Mouse (Mus musculus) erythroblast, embryonic 14.5 days (primary cell): ENCODE results near the gene Nynrin. TPM values are rescaled to one million over a fixed set of nuclear protein-coding genes. Genes with fewer than 3 reads are reported as not detected.

Experiments
- H3K27me3 ChIP-seq: 2 replicates; pipeline ENCODE4 v1.6.1; 2012; ENCODE audit warnings: inconsistent platforms; ENCODE audit not compliant: control insufficient read depth
- H3K36me3 ChIP-seq: 2 replicates; pipeline ENCODE4 v1.6.1; 2012; ENCODE audit warnings: mild to moderate bottlenecking, inconsistent platforms; ENCODE audit not compliant: control insufficient read depth
- H3K4me1 ChIP-seq: 2 replicates; pipeline ENCODE4 v1.6.1; 2012; ENCODE audit warnings: inconsistent platforms; ENCODE audit not compliant: control insufficient read depth
- H3K4me3 ChIP-seq: replicated peaks from 2 replicates; pipeline ENCODE3; 2012; ENCODE audit warnings: moderate library complexity, mild to moderate bottlenecking, inconsistent platforms
- H3K9me3 ChIP-seq: 2 replicates; pipeline ENCODE4 v1.6.1; 2012; ENCODE audit warnings: low read length, inconsistent platforms, mixed read lengths; ENCODE audit not compliant: control insufficient read depth
- GATA1 ChIP-seq: IDR thresholded peaks from 2 replicates; pipeline ENCODE4 v1.6.1; 2012; ENCODE audit warnings: low read length, inconsistent platforms, mixed read lengths
- TAL1 ChIP-seq: IDR thresholded peaks from 3 replicates; pipeline ENCODE4 v1.6.1; 2012; ENCODE audit warnings: low read length, inconsistent platforms, mixed read lengths
- polyA plus RNA-seq: library from polyadenylated mRNA; stranded (reverse); fragments of >175 nt; gene quantifications from 2 replicates; pipeline ENCODE4 v1.2.3, GENCODE M21; 2012

Gene Nynrin
- polyA plus RNA-seq, 1 experiment: 0.02 TPM

DNA sequence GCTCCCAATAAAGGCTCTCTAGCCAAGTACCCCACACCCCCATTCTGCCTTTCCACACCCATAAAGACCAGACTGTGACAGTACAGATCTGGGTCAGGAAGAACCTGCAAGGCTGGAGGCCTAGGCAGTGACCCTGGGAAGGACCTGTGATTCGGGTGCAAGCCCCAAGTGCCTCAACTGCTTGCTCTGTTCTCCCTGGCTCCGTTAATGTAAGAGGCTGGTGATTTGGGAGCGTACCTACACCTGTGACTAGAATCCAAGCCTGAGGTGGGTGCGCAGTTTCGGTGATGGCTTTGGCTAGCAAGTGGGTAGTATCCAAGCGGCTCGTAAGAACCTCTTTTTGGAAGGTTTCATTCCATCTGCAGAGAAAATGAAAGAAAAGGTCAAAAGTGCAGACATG, 45.1 kb downstream of the Nynrin start:
- no peak overlapping the region for H3K4me3 ChIP-seq
- TF ChIP-seq TAL1 (no peak), GATA1 (no peak)
- peaks cover 32% of the 10 kb centered on the region for H3K4me1 ChIP-seq
- no peaks in the 10 kb centered on the region for H3K9me3 ChIP-seq
- peaks cover 14% of the 10 kb centered on the region for H3K27me3 ChIP-seq
- H3K36me3 ChIP-seq: peaks cover 42% of the 10 kb centered on the region

DNA sequence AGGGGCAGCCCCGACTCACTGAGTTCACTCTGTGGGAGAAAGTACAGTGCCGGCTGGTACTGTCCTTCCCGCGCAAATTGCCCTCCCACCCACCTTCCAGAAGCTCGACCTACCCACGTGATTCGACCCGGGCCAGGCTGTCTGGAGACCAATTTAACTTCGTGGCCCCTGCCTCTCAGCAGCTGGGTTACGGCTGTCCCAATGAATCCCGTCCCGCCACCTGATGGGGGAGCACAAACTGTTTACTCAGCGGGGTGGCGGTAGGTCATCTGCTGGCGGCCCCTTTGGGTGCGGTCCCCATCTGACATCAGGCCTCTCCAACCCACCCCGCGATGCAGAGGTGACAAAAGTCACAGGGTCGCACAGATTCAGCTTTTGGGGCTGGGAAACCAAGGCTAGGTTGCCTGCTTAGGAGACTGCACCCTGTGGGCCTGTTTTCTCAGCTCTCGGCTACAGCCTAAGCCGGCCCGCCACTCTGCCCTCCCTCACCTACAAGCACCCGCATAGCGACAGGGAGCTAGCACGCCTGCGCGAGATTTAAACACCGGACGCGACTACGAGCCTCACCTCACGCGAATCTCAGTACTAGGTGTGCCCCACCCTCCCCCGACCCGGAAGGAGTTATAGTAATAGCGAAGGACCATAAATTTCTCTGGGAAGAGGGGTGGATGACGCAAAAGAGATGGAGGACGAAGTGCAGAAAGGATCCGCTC, 46.0 kb downstream of the Nynrin start, which contains the start of gene Sdr39u1:
Sdr39u1 (minus strand) TSS at position 593 of the 713 bp plus-strand sequence.
- TF ChIP-seq TAL1: no peak
- no peak for TF ChIP-seq GATA1
- H3K4me3 ChIP-seq: peak within 1 kb of the TSS; percentile 59
- H3K36me3 ChIP-seq: peaks cover 33% of the 10 kb centered on the region
- H3K27me3 ChIP-seq: peaks cover 14% of the 10 kb centered on the region
- H3K4me1 ChIP-seq: peaks cover 32% of the 10 kb centered on the region
- no peaks in the 10 kb centered on the region for H3K9me3 ChIP-seq

DNA sequence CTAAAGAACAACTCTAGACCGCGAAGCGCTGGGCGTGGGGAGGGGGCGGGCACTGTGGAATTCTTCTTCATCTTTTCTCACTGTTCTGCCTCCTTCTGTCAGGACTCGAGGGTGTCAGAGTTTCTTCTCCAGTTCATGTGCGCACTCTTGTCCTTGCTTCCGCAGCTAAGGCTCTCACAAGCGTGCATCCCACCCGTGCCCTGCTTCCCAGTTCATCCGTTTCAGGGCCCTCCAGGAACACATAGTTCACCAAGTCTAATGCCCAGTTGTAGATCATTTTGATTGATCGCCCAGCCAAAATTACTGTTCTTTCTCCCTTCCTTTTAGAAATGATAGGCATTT, 46.6 kb downstream of the Nynrin start:
- Histone ChIP-seq H3K4me3 (peak overlapping the region; percentile 59), H3K9me3 (no peaks in the 10 kb centered on the region), H3K27me3 (peaks cover 14% of the 10 kb centered on the region), H3K36me3 (peaks cover 27% of the 10 kb centered on the region), H3K4me1 (peaks cover 32% of the 10 kb centered on the region)
- no peak for TF ChIP-seq GATA1
- TF ChIP-seq TAL1: no peak

DNA sequence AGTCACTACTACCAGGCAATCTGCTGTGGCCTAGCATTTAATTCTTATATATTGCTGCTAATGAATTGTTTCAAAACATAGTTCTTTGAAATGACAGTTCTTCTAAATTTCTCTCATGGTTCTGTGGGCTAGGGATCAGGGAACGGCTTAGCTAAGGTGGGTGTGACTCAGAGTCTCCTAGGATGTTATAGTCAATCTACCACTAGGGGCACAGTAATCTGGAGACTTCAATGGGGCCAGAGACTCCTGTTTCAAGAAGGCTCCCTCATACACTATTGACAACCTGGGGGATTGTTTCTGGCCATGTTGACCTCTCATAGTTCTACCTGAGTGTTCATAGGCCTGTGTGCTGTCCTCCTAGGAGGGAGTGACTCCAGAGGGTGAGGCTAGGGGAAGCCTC, 51.7 kb downstream of the Nynrin start:
- Histone ChIP-seq H3K27me3 (no peaks in the 10 kb centered on the region; the same call in 1 of the 2 replicates), H3K9me3 (no peaks in the 10 kb centered on the region), H3K4me1 (peaks cover 14% of the 10 kb centered on the region), H3K4me3 (no peak overlapping the region), H3K36me3 (no peaks in the 10 kb centered on the region)
- TF ChIP-seq GATA1 (no peak), TAL1 (no peak)

DNA sequence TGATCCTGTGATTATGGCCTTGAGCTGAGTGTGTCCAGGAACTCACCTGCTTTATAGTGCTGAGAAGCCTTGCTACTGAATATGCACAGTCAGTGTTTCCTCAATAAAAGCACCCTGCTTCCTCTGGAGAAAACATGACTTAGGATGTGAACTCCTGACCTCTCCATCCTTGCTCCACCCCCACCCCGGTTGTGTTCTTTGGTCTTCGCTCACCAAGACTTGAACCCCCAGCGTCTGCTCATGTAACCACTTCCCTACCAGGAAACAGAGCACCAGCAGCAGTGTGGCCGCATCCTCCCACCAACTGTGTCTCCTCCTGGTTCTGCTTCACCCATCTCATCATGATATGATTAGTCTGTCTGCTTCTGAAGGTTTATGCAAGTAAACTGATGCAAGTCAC, 59.6 kb downstream of the Nynrin start:
- Histone ChIP-seq H3K9me3 (no peaks in the 10 kb centered on the region), H3K4me3 (no peak overlapping the region), H3K36me3 (no peaks in the 10 kb centered on the region), H3K4me1 (no peaks in the 10 kb centered on the region; the same call in 1 of the 2 replicates), H3K27me3 (no peaks in the 10 kb centered on the region)
- TF ChIP-seq TAL1 (no peak), GATA1 (no peak)

DNA sequence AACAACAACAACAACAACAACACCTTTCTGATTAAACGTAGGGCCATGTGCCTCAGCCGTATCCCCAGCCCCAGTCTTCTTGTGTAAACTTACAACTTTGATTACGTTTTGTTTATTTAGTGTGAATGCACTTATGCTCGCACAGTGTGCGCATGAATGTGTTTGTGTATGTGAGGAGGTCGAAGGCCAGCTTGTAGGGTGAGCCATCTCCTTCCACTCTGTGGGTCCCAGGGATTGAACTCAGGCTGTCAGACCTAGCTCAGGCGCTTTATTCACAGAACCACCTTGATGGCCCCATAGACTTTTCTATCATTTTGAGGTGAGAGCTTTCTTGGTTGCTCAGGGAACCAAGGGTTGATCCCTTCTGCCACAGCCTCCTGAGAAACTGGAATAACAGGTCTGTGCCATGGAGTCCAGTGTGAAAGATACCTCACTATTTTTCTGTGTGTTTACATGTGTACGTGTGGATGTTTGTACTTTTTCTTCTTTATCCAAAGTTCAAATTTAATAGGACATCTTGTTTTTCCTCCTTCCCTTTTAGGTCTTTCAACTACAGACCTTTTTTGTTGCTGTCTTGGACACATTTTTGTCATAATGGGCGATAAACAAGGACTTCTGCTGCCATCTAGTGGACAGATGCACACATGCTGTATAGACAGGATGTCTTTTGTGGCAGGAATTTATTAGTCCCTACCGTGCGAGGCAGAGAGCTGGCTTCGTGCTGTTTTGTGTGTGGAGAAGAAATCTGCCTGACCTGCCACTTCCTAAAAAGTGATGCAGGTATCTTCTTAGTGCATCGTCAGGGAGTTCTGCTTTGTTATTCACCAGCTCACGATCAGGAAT, 64.7 kb downstream of the Nynrin start:
- Histone ChIP-seq H3K36me3 (no peaks in the 10 kb centered on the region), H3K4me3 (no peak overlapping the region), H3K27me3 (no peaks in the 10 kb centered on the region), H3K9me3 (no peaks in the 10 kb centered on the region), H3K4me1 (peaks cover 27% of the 10 kb centered on the region)
- TF ChIP-seq TAL1: no peak
- no peak for TF ChIP-seq GATA1

DNA sequence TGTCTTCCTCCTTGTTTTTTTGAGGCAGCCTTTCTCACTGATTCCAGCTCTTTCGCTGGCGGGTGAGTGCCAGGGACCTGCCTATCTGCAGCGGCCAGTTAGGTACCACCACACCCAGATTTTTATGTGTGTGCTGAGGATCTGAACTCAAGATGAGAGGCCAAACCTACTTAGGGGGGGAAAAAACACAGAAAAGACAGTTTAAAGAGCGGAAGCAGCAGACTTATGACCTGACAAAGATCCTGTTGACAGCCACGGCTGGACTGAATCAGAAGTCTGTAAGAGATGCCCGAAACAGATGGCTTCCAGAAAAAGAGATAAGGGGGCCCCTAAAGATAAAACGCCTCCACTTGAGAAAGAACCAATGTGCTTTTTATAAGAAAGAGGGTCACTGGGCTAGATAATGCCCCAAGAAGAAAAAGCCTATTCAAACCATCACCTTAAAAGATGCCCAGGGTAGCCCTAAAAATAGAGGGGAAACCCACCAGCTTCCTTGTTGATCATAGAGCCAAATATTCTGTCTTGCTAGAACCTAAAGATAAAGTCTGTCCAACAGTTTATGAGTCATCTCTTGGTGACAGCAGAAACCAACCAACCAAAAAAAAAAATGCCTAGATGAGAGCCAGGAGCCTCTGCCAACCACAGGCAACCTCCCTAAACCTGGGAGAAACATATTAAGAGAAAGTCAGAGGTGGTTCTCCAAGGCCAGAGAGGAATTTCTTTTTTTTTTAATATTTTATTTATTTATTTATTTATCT, 68.8 kb downstream of the Nynrin start:
- no peaks in the 10 kb centered on the region for H3K9me3 ChIP-seq
- H3K27me3 ChIP-seq: no peaks in the 10 kb centered on the region
- peak overlapping the region; percentile 41 for H3K4me3 ChIP-seq
- no peaks in the 10 kb centered on the region for H3K36me3 ChIP-seq
- H3K4me1 ChIP-seq: peaks cover 42% of the 10 kb centered on the region
- TF ChIP-seq TAL1: peak; percentile 44
- peak; percentile 38; the same call in 1 of the 2 replicates for TF ChIP-seq GATA1

Other genes with a start within 250 kb of the Nynrin start
- gene Rec8, start 236.0 kb upstream of the Nynrin start, polyA plus RNA-seq: 0.14 and 0.15 TPM in 2 replicates
- gene Ipo4, start 218.1 kb upstream of the Nynrin start, polyA plus RNA-seq: 2.2 and 2.9 TPM in 2 replicates
- gene Gm49378, start 216.1 kb upstream of the Nynrin start, polyA plus RNA-seq: 0.01 and 0.44 TPM in 2 replicates
- gene Tm9sf1, start 210.2 kb upstream of the Nynrin start, polyA plus RNA-seq: 1.1 and 1.7 TPM in 2 replicates
- 0.05 TPM in 1 of 2 replicates, not detected in the other for gene Tssk4, start 203.8 kb upstream of the Nynrin start, polyA plus RNA-seq
- gene Mdp1, start 193.5 kb upstream of the Nynrin start, polyA plus RNA-seq: 1.0 and 1.4 TPM in 2 replicates
- 1.9 and 2.5 TPM in 2 replicates for gene Gmpr2, start 182.1 kb upstream of the Nynrin start, polyA plus RNA-seq
- gene Nedd8, start 181.9 kb upstream of the Nynrin start, polyA plus RNA-seq: 6.8 and 9.0 TPM in 2 replicates
- gene Tinf2, start 172.2 kb upstream of the Nynrin start, polyA plus RNA-seq: 3.6 and 4.0 TPM in 2 replicates
- gene Tgm1, start 140.1 kb upstream of the Nynrin start, polyA plus RNA-seq: 0.03 and 0.05 TPM in 2 replicates
- gene Rabggta, start 131.7 kb upstream of the Nynrin start, polyA plus RNA-seq: 0.28 and 0.46 TPM in 2 replicates
- gene Dhrs1, start 108.3 kb upstream of the Nynrin start, polyA plus RNA-seq: 0.64 TPM in 1 of 2 replicates, not detected in the other
- gene Nop9, start 108.3 kb upstream of the Nynrin start, polyA plus RNA-seq: 1.1 and 1.5 TPM in 2 replicates
- 0.08 and 0.22 TPM in 2 replicates for gene Cideb, start 95.6 kb upstream of the Nynrin start, polyA plus RNA-seq
- not detected in 2 replicates for gene Ltb4r2, start 92.6 kb upstream of the Nynrin start, polyA plus RNA-seq
- gene Ltb4r1, start 88.0 kb upstream of the Nynrin start, polyA plus RNA-seq: 0.08 and 0.13 TPM in 2 replicates
- 0.02 TPM in 1 of 2 replicates, not detected in the other for gene Adcy4, start 69.9 kb upstream of the Nynrin start, polyA plus RNA-seq
- 0.47 and 0.58 TPM in 2 replicates for gene Ripk3, start 65.1 kb upstream of the Nynrin start, polyA plus RNA-seq
- gene Nfatc4, start 30.9 kb upstream of the Nynrin start, polyA plus RNA-seq: not detected in 2 replicates
- 0.01 TPM in 1 of 2 replicates, not detected in the other for gene Cbln3, start 30.4 kb downstream of the Nynrin start, polyA plus RNA-seq
- 1.3 and 1.9 TPM in 2 replicates for gene Khnyn, start 30.9 kb downstream of the Nynrin start, polyA plus RNA-seq
- gene Sdr39u1, start 46.3 kb downstream of the Nynrin start, polyA plus RNA-seq: 0.18 and 0.20 TPM in 2 replicates
- gene Cma1, start 90.7 kb downstream of the Nynrin start, polyA plus RNA-seq: not detected in 2 replicates
- not detected in 2 replicates for gene Cma2, start 97.0 kb downstream of the Nynrin start, polyA plus RNA-seq
- not detected in 2 replicates for gene Mcpt1, start 164.0 kb downstream of the Nynrin start, polyA plus RNA-seq
- not detected in 2 replicates for gene Mcpt9, start 176.5 kb downstream of the Nynrin start, polyA plus RNA-seq
- gene Mcpt2, start 188.0 kb downstream of the Nynrin start, polyA plus RNA-seq: not detected in 2 replicates
- not detected in 2 replicates for gene Mcpt4, start 208.3 kb downstream of the Nynrin start, polyA plus RNA-seq
- gene Mcpt8, start 231.3 kb downstream of the Nynrin start, polyA plus RNA-seq: 0.31 and 0.52 TPM in 2 replicates
- gene Ctsg, start 248.6 kb downstream of the Nynrin start, polyA plus RNA-seq: 0.31 and 0.42 TPM in 2 replicates